Mouse (Mus musculus): ENCODE measurements around the gene Arid4b. TPM values are rescaled to one million over a fixed set of nuclear protein-coding genes. Genes with fewer than 3 reads are reported as not detected.
"Not testable (repeated sequence)": the region's sequence is repeated elsewhere in the genome, so short reads cannot be mapped to it uniquely, and the experiment has no call there.

Arid4b gene
- 49.3 and 49.6 TPM in 2 replicates for polyA plus RNA-seq (2011; ENCODE audit: insufficient read depth, insufficient read length, low read depth, missing spikeins)

DNA sequence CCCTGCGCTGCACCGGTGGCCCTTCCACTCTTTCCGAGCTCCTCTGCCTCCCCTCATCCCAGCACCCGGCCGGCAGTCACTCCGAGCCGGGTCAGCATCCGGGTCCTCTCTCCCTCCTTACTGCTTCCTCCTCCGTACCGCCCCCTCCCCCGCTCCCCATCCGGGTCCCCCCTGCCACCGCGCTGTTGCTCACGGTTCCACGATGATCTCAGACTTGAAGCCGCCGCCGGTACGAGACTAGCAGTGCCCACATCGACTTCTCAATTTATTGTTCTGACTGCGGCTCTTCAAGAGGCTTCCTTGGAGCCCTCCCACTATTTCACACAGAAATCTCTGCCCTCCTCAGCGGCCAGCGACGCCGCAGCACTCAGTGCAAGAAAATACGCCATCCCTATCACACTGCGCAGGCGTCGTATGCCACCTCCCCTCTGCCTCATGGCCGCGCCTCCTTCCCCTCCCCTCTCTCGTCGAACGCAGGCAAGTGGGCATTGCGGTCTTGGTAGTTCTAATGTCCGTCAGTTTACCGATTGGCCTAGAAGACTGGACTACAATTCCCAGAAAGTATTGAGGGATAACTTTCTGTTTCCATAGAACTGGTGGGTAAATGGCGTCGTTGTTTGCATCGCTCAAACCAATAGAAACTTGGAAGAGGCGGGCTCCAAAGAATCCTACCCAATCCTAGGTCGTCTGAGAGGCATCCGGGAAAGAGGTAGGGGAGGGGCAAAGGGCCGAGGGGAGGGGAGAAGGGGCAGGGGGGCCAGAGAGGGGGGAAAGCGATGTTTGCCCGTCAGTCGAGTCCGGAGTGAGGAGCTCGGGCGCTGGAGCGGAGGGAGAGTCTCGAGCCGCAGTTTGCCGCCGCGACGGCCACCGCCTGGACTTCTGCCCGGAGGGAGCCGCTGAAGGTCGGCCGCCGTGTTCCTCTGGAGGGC is at the start of gene Arid4b, which contains the start of gene Ggps1:
Arid4b (plus strand) TSS at position 220 of the 929 bp plus-strand sequence.
Ggps1 (minus strand) TSS at position 476 of the 929 bp plus-strand sequence.
- no peaks in the 10 kb centered on the region for H3K27me3 ChIP-seq (ENCODE audit: control insufficient read depth, insufficient read depth, low read length, poor library complexity, severe bottlenecking)
- TF ChIP-seq POLR2A (IDR thresholded peaks at IDR 0.05; ENCODE audit: insufficient read depth, low read length) (peak; percentile 90), CTCF (IDR thresholded peaks at IDR 0.05; ENCODE audit: low read depth, low read length) (no peak)
- H3K9ac ChIP-seq (ENCODE audit: low read depth, poor library complexity, severe bottlenecking), result peak within 1 kb of the TSS; percentile 99
- peak within 1 kb of the TSS; percentile 97 for H3K4me3 ChIP-seq (ENCODE audit: low read depth, low read length)
- H3K27ac ChIP-seq (ENCODE audit: insufficient read depth, low read length), result peak within 1 kb of the TSS; percentile 78
- no peaks in the 10 kb centered on the region for H3K4me1 ChIP-seq (ENCODE audit: control insufficient read depth, insufficient read depth, low read length)
- peaks cover 7% of the 10 kb centered on the region for H3K36me3 ChIP-seq (ENCODE audit: control insufficient read depth, insufficient read depth, low read length, poor library complexity, severe bottlenecking)
- H3K9me3 ChIP-seq (replicated peaks; ENCODE audit: control insufficient read depth, insufficient read depth, low read length, poor library complexity, severe bottlenecking), result no peaks in the 10 kb centered on the region

DNA sequence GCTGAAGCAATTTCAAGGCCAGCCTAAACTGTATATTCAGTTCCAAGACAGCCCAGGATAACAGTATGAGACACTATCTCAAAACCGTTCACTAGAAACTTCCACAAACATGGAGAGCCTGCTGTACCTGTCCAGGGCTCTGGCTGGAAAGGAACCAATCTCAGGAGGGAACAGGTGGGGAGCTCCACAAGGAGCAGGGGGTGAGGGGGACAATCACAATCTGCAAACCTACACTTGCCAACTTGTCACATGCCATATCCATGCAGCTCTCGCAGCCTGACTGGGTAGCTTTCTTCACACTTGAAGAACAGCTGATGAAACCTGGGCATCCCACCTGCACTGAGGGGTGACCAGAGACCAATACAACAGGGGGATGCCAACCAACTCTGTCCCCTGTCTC is 49.0 kb upstream of the Arid4b start:
- Histone ChIP-seq H3K4me1 (ENCODE audit: control insufficient read depth, insufficient read depth, low read length) (no peaks in the 10 kb centered on the region), H3K9ac (ENCODE audit: low read depth, poor library complexity, severe bottlenecking) (no peak overlapping the region), H3K27ac (ENCODE audit: insufficient read depth, low read length) (no peak overlapping the region), H3K36me3 (ENCODE audit: control insufficient read depth, insufficient read depth, low read length, poor library complexity, severe bottlenecking) (peaks cover 13% of the 10 kb centered on the region; the same call in 1 of the 2 replicates), H3K4me3 (ENCODE audit: low read depth, low read length) (no peak overlapping the region), H3K9me3 (replicated peaks; ENCODE audit: control insufficient read depth, insufficient read depth, low read length, poor library complexity, severe bottlenecking) (no peaks in the 10 kb centered on the region), H3K27me3 (ENCODE audit: control insufficient read depth, insufficient read depth, low read length, poor library complexity, severe bottlenecking) (no peaks in the 10 kb centered on the region)
- TF ChIP-seq POLR2A (IDR thresholded peaks at IDR 0.05; ENCODE audit: insufficient read depth, low read length) (no peak), CTCF (IDR thresholded peaks at IDR 0.05; ENCODE audit: low read depth, low read length) (no peak), EP300 (IDR thresholded peaks at IDR 0.05; ENCODE audit: insufficient read depth, low read depth, low read length) (no peak)

DNA sequence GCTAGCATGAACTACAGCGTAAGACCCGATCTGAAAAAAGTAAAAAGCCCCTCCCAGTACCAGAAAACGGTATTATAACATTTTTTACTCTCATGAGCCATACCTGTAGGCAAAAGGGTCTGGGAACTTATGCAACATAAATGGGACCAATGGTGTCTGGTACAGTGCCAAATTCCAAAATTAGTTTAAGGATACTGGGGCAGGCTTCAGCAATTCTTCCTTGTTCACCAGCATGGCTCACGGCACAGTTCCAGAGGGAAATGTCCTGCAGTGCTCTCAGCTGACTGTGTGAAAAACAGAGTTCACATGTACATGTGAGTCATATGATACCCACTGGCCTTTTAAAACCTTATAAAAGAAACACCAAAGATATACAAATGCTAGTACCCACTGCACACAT is 48.5 kb upstream of the Arid4b start:
- H3K36me3 ChIP-seq (ENCODE audit: control insufficient read depth, insufficient read depth, low read length, poor library complexity, severe bottlenecking), result peaks cover 16% of the 10 kb centered on the region
- H3K27me3 ChIP-seq (ENCODE audit: control insufficient read depth, insufficient read depth, low read length, poor library complexity, severe bottlenecking), result no peaks in the 10 kb centered on the region
- H3K9ac ChIP-seq (ENCODE audit: low read depth, poor library complexity, severe bottlenecking), result no peak overlapping the region
- no peak overlapping the region for H3K4me3 ChIP-seq (ENCODE audit: low read depth, low read length)
- no peak for TF ChIP-seq CTCF (IDR thresholded peaks at IDR 0.05; ENCODE audit: low read depth, low read length)
- TF ChIP-seq POLR2A (IDR thresholded peaks at IDR 0.05; ENCODE audit: insufficient read depth, low read length), result no peak
- no peak for TF ChIP-seq EP300 (IDR thresholded peaks at IDR 0.05; ENCODE audit: insufficient read depth, low read depth, low read length)
- no peaks in the 10 kb centered on the region for H3K9me3 ChIP-seq (replicated peaks; ENCODE audit: control insufficient read depth, insufficient read depth, low read length, poor library complexity, severe bottlenecking)
- no peak overlapping the region for H3K27ac ChIP-seq (ENCODE audit: insufficient read depth, low read length)
- H3K4me1 ChIP-seq (ENCODE audit: control insufficient read depth, insufficient read depth, low read length), result no peaks in the 10 kb centered on the region

DNA sequence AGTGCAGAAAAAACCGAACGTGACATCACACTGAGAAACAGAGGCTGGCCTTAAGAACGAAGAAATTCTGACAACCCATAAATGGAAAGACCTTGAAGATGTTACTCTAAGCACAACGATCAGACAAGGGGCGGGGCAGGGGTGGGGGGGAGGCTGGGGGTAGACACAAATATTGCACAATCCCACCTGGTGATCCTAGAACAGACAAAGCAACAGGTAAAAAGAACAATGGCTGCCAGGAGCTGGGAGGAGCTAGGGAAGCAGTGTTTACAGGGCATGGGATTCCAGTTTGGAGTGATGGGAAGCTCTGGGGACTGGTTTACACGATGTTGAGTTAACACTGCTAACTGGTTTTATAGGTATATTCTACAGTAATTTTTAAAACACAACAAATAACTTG is 47.4 kb upstream of the Arid4b start:
- no peaks in the 10 kb centered on the region for H3K4me1 ChIP-seq (ENCODE audit: control insufficient read depth, insufficient read depth, low read length)
- H3K27ac ChIP-seq (ENCODE audit: insufficient read depth, low read length), result no peak overlapping the region
- H3K36me3 ChIP-seq (ENCODE audit: control insufficient read depth, insufficient read depth, low read length, poor library complexity, severe bottlenecking), result peaks cover 16% of the 10 kb centered on the region
- no peaks in the 10 kb centered on the region for H3K27me3 ChIP-seq (ENCODE audit: control insufficient read depth, insufficient read depth, low read length, poor library complexity, severe bottlenecking)
- H3K9ac ChIP-seq (ENCODE audit: low read depth, poor library complexity, severe bottlenecking), result no peak overlapping the region
- TF ChIP-seq CTCF (IDR thresholded peaks at IDR 0.05; ENCODE audit: low read depth, low read length), result no peak
- TF ChIP-seq EP300 (IDR thresholded peaks at IDR 0.05; ENCODE audit: insufficient read depth, low read depth, low read length), result no peak
- no peak for TF ChIP-seq POLR2A (IDR thresholded peaks at IDR 0.05; ENCODE audit: insufficient read depth, low read length)
- H3K9me3 ChIP-seq (replicated peaks; ENCODE audit: control insufficient read depth, insufficient read depth, low read length, poor library complexity, severe bottlenecking), result no peaks in the 10 kb centered on the region
- no peak overlapping the region for H3K4me3 ChIP-seq (ENCODE audit: low read depth, low read length)

DNA sequence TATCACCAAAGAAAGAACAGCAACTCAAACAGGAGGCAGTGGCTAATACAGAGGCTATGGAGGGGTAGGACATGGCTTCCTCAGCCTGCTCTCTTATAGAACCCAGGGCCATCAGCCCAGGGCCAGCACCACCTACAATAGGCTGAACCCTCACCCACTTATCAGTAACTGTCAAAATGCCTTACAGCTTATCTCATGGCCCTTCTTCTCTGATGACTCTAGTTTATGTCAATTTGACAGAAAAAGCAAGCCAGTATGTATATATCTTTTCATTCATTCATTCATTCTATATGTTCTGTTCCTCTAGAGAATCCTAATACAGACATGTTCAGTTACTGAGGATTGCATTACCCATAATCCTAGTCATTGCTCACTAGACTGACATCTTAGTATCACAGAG is 44.7 kb upstream of the Arid4b start:
- Histone ChIP-seq H3K27me3 (ENCODE audit: control insufficient read depth, insufficient read depth, low read length, poor library complexity, severe bottlenecking) (no peaks in the 10 kb centered on the region), H3K9me3 (replicated peaks; ENCODE audit: control insufficient read depth, insufficient read depth, low read length, poor library complexity, severe bottlenecking) (no peaks in the 10 kb centered on the region), H3K4me1 (ENCODE audit: control insufficient read depth, insufficient read depth, low read length) (no peaks in the 10 kb centered on the region), H3K4me3 (ENCODE audit: low read depth, low read length) (no peak overlapping the region), H3K9ac (ENCODE audit: low read depth, poor library complexity, severe bottlenecking) (no peak overlapping the region), H3K36me3 (ENCODE audit: control insufficient read depth, insufficient read depth, low read length, poor library complexity, severe bottlenecking) (peaks cover 14% of the 10 kb centered on the region), H3K27ac (ENCODE audit: insufficient read depth, low read length) (no peak overlapping the region)
- no peak for TF ChIP-seq EP300 (IDR thresholded peaks at IDR 0.05; ENCODE audit: insufficient read depth, low read depth, low read length)
- TF ChIP-seq CTCF (IDR thresholded peaks at IDR 0.05; ENCODE audit: low read depth, low read length), result no peak
- no peak for TF ChIP-seq POLR2A (IDR thresholded peaks at IDR 0.05; ENCODE audit: insufficient read depth, low read length)

DNA sequence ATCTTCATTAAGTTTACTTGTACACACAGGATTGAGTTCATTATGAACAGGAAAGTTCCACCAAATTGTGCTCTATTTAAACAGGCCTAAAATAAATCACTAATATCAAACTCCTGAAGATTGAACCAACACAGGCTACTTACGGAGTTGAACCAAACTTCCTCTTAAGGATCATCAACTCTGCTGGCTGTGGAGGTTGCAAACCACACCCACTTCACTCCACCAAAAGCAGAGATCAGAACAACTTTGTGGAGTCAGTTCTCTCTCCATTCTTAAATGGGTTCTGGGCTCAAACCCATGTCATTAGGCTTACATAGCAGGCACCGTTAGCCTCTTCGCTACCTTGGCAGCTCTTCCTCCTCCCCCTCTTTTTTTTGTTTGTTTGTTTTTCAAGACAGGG is 44.2 kb upstream of the Arid4b start:
- no peak overlapping the region for H3K4me3 ChIP-seq (ENCODE audit: low read depth, low read length)
- peaks cover 11% of the 10 kb centered on the region for H3K36me3 ChIP-seq (ENCODE audit: control insufficient read depth, insufficient read depth, low read length, poor library complexity, severe bottlenecking)

DNA sequence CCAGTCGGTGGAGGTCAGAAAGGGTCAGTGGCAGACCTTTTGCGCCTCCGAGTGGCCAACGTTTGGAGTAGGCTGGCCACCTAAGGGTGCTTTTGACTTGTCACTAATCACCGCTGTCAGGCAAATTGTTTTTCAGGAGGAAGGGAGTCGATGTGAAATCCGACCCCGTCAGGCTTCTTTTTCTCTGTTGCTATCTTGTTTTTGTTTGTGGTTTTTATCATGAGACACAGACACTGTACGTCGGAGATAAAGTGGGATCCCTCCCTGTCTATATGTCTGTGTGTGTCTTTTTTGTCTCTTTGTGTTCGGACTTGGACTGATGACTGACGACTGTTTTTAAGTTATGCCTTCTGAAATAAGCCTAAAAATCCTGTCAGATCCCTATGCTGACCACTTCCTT is 41.6 kb upstream of the Arid4b start:
- not testable (repeated sequence) for H3K27me3 ChIP-seq (ENCODE audit: control insufficient read depth, insufficient read depth, low read length, poor library complexity, severe bottlenecking); H3K9me3 ChIP-seq (replicated peaks; ENCODE audit: control insufficient read depth, insufficient read depth, low read length, poor library complexity, severe bottlenecking); H3K36me3 ChIP-seq (ENCODE audit: control insufficient read depth, insufficient read depth, low read length, poor library complexity, severe bottlenecking); H3K4me3 ChIP-seq (ENCODE audit: low read depth, low read length); H3K4me1 ChIP-seq (ENCODE audit: control insufficient read depth, insufficient read depth, low read length); H3K9ac ChIP-seq (ENCODE audit: low read depth, poor library complexity, severe bottlenecking); H3K27ac ChIP-seq (ENCODE audit: insufficient read depth, low read length)

More for the DNA sequence above, 44.2 kb upstream of the Arid4b start:
- Histone ChIP-seq H3K9ac (ENCODE audit: low read depth, poor library complexity, severe bottlenecking) (no peak overlapping the region), H3K4me1 (ENCODE audit: control insufficient read depth, insufficient read depth, low read length) (no peaks in the 10 kb centered on the region), H3K9me3 (replicated peaks; ENCODE audit: control insufficient read depth, insufficient read depth, low read length, poor library complexity, severe bottlenecking) (no peaks in the 10 kb centered on the region), H3K27me3 (ENCODE audit: control insufficient read depth, insufficient read depth, low read length, poor library complexity, severe bottlenecking) (no peaks in the 10 kb centered on the region), H3K27ac (ENCODE audit: insufficient read depth, low read length) (no peak overlapping the region)
- no peak for TF ChIP-seq CTCF (IDR thresholded peaks at IDR 0.05; ENCODE audit: low read depth, low read length)
- no peak for TF ChIP-seq EP300 (IDR thresholded peaks at IDR 0.05; ENCODE audit: insufficient read depth, low read depth, low read length)
- no peak for TF ChIP-seq POLR2A (IDR thresholded peaks at IDR 0.05; ENCODE audit: insufficient read depth, low read length)
